Mouse (Mus musculus): ENCODE data around the gene Adamts6. TPM values are rescaled to one million over a fixed set of nuclear protein-coding genes. Genes with fewer than 3 reads are reported as not detected.

Gene Adamts6
- polyA plus RNA-seq, 1 experiment from 2014 or later = 2.2 TPM

DNA sequence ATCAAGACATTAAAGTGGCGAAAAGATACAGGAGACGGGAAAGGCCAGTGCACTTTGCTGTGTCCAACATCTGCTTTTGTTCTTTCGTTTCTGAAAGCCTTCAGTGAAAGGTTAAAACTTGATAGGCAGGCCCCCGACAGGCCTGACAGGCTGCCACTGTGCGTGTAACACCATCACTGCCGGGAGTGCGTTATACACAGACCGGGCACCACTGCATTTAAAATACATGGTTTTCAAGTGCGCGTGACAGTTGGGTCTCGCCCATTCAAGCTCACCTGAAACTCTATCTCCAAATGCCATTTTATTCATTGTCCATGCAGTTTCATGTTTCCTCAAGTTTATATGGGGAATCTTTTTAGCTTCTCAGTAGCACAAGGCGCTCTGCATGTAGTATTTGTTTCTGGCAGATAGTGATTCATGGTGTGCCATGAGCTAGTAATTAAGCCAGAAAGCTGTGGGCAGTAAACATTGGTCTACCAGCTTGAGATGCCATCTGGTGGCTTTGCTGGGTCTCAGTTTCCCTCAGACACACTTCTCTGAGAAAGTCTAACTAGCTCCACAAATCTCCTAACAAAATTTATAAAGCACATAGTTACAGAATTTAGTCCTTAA lies 195.6 kb downstream of the Adamts6 start:
- peaks cover 3% of the 10 kb centered on the region; the same call in 1 of the 2 replicates for H3K36me3 ChIP-seq (ENCODE audit: control insufficient read depth, insufficient read depth, low read length)
- no peaks in the 10 kb centered on the region for H3K27me3 ChIP-seq (replicated peaks; ENCODE audit: control insufficient read depth, insufficient read depth, low read length)
- WGBS = 92% methylated on average over 12 of the region's 12 CpGs
- no peaks in the 10 kb centered on the region for H3K4me1 ChIP-seq (ENCODE audit: control insufficient read depth, insufficient read depth, low read length)
- DNase-seq (ENCODE audit: low spot score) (no peak), ATAC-seq (no peak)
- H3K9ac ChIP-seq (ENCODE audit: low read length) = no peak overlapping the region
- H3K4me3 ChIP-seq (ENCODE audit: low read depth, low read length) = no peak overlapping the region
- H3K27ac ChIP-seq (ENCODE audit: low read depth, low read length) = no peak overlapping the region
- H3K4me2 ChIP-seq (ENCODE audit: low read length) = no peak overlapping the region
- H3K9me3 ChIP-seq (replicated peaks; ENCODE audit: control insufficient read depth, low read length) = no peaks in the 10 kb centered on the region

DNA sequence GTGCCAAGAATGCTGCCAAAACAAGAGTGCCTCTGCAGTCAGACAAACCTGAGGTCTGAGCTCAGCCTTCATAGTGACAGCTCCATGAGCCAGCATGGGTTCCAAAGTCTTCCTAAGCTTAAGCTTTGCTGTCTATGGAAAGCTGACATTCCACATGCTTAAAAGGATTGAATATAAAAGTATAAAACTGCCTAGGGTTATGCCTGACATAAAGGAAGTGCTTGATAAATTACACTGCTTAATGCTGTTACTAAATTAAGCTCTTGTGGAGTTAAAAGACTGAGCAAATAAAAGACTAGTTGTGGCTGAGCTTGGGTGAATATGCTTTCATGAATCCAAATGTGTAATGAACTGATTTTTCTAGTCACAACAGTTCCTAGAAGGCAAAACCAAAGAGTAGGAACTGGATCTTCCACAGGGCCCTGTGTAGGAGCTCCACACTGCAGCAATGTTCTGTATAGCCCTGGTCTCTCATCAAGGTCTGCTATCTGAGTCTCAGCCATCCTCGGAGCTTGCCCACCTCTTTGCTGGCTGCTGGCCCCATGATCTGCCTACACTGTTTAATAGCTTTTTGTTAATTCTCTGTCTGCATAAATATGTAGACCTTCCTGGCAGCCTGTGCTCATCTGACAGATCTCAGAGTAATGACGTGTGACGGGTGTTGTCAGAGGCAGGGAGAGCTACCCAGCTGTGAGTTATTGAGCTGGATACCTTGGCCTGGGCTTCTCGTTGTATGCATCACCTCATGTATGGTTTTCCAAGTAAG lies 203.6 kb downstream of the Adamts6 start:
- ATAC-seq (no peak), DNase-seq (ENCODE audit: low spot score) (no peak)
- 79% methylated on average over 4 of the region's 4 CpGs for WGBS
- Histone ChIP-seq H3K9ac (ENCODE audit: low read length) (no peak overlapping the region), H3K4me1 (ENCODE audit: control insufficient read depth, insufficient read depth, low read length) (no peaks in the 10 kb centered on the region), H3K9me3 (replicated peaks; ENCODE audit: control insufficient read depth, low read length) (no peaks in the 10 kb centered on the region), H3K4me2 (ENCODE audit: low read length) (no peak overlapping the region), H3K4me3 (ENCODE audit: low read depth, low read length) (no peak overlapping the region), H3K27ac (ENCODE audit: low read depth, low read length) (no peak overlapping the region), H3K27me3 (replicated peaks; ENCODE audit: control insufficient read depth, insufficient read depth, low read length) (no peaks in the 10 kb centered on the region), H3K36me3 (ENCODE audit: control insufficient read depth, insufficient read depth, low read length) (no peaks in the 10 kb centered on the region)

DNA sequence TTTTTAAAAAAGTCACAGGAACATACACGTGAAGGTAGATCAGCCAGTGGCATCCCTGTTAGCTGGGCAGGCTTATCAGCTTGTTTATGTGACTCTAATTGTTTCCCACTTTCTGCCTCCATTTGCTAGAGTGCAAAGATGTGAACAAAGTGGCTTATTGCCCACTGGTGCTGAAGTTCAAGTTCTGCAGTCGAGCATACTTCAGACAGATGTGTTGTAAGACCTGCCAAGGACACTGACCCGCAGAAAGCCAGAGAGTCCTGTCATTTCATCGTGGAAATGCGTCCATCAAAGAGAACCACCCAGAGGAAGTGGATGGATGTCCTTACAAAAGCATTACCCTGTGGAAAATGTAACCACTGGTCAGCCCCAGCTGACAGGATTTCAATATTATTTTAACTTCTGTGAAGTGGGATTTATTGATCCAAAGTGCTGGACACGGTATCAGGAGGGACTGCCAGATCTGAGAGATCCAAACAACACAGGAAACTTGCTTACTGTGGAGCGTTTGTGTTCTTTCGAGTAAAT lies 205.9 kb downstream of the Adamts6 start:
- 88% methylated on average over 8 of the region's 8 CpGs for WGBS
- Histone ChIP-seq H3K27ac (ENCODE audit: low read depth, low read length) (no peak overlapping the region), H3K27me3 (replicated peaks; ENCODE audit: control insufficient read depth, insufficient read depth, low read length) (no peaks in the 10 kb centered on the region), H3K36me3 (ENCODE audit: control insufficient read depth, insufficient read depth, low read length) (no peaks in the 10 kb centered on the region), H3K4me2 (ENCODE audit: low read length) (no peak overlapping the region), H3K9me3 (replicated peaks; ENCODE audit: control insufficient read depth, low read length) (no peaks in the 10 kb centered on the region), H3K4me1 (ENCODE audit: control insufficient read depth, insufficient read depth, low read length) (no peaks in the 10 kb centered on the region), H3K9ac (ENCODE audit: low read length) (no peak overlapping the region), H3K4me3 (ENCODE audit: low read depth, low read length) (no peak overlapping the region)
- DNase-seq (ENCODE audit: low spot score) (no peak), ATAC-seq (no peak)

- 83% methylated on average over 8 of the region's 8 CpGs for WGBS
- H3K36me3 ChIP-seq (ENCODE audit: control insufficient read depth, insufficient read depth, low read length) = no peaks in the 10 kb centered on the region
- no peak overlapping the region for H3K9ac ChIP-seq (ENCODE audit: low read length)
- no peaks in the 10 kb centered on the region for H3K9me3 ChIP-seq (replicated peaks; ENCODE audit: control insufficient read depth, low read length)
- H3K4me2 ChIP-seq (ENCODE audit: low read length) = no peak overlapping the region
- H3K27me3 ChIP-seq (replicated peaks; ENCODE audit: control insufficient read depth, insufficient read depth, low read length) = no peaks in the 10 kb centered on the region
- no peak overlapping the region for H3K27ac ChIP-seq (ENCODE audit: low read depth, low read length)
- DNase-seq (ENCODE audit: low spot score) = no peak
- H3K4me1 ChIP-seq (ENCODE audit: control insufficient read depth, insufficient read depth, low read length) = no peaks in the 10 kb centered on the region
- no peak overlapping the region for H3K4me3 ChIP-seq (ENCODE audit: low read depth, low read length)
- ATAC-seq = no peak
Observed at GRCm38 (mm10) chr13:104494200-104494873, 206.7 kb downstream of the Adamts6 start.

GRCm38 (mm10) chr13:104497592-104497991 lies 210.0 kb downstream of the Adamts6 start:
- no peak overlapping the region for H3K9ac ChIP-seq (ENCODE audit: low read length)
- H3K9me3 ChIP-seq (replicated peaks; ENCODE audit: control insufficient read depth, low read length) = no peaks in the 10 kb centered on the region
- ATAC-seq (no peak), DNase-seq (ENCODE audit: low spot score) (no peak)
- no peak overlapping the region for H3K4me2 ChIP-seq (ENCODE audit: low read length)
- no peaks in the 10 kb centered on the region for H3K36me3 ChIP-seq (ENCODE audit: control insufficient read depth, insufficient read depth, low read length)
- H3K4me3 ChIP-seq (ENCODE audit: low read depth, low read length) = no peak overlapping the region
- no peak overlapping the region for H3K27ac ChIP-seq (ENCODE audit: low read depth, low read length)
- H3K4me1 ChIP-seq (ENCODE audit: control insufficient read depth, insufficient read depth, low read length) = no peaks in the 10 kb centered on the region
- H3K27me3 ChIP-seq (replicated peaks; ENCODE audit: control insufficient read depth, insufficient read depth, low read length) = no peaks in the 10 kb centered on the region
- WGBS = 83% methylated on average over 3 of the region's 3 CpGs

GRCm38 (mm10) chr13:104498669-104499068 lies 211.0 kb downstream of the Adamts6 start:
- no peak overlapping the region for H3K9ac ChIP-seq (ENCODE audit: low read length)
- no peaks in the 10 kb centered on the region for H3K36me3 ChIP-seq (ENCODE audit: control insufficient read depth, insufficient read depth, low read length)
- no peak overlapping the region for H3K4me3 ChIP-seq (ENCODE audit: low read depth, low read length)
- DNase-seq (ENCODE audit: low spot score) (no peak), ATAC-seq (no peak)
- no peaks in the 10 kb centered on the region for H3K9me3 ChIP-seq (replicated peaks; ENCODE audit: control insufficient read depth, low read length)
- WGBS = 95% methylated on average over 6 of the region's 6 CpGs
- no peaks in the 10 kb centered on the region for H3K27me3 ChIP-seq (replicated peaks; ENCODE audit: control insufficient read depth, insufficient read depth, low read length)
- H3K4me1 ChIP-seq (ENCODE audit: control insufficient read depth, insufficient read depth, low read length) = no peaks in the 10 kb centered on the region
- no peak overlapping the region for H3K4me2 ChIP-seq (ENCODE audit: low read length)
- H3K27ac ChIP-seq (ENCODE audit: low read depth, low read length) = no peak overlapping the region

- no peaks in the 10 kb centered on the region for H3K4me1 ChIP-seq (ENCODE audit: control insufficient read depth, insufficient read depth, low read length)
- no peaks in the 10 kb centered on the region for H3K36me3 ChIP-seq (ENCODE audit: control insufficient read depth, insufficient read depth, low read length)
- H3K9me3 ChIP-seq (replicated peaks; ENCODE audit: control insufficient read depth, low read length) = no peaks in the 10 kb centered on the region
- H3K9ac ChIP-seq (ENCODE audit: low read length) = no peak overlapping the region
- H3K4me2 ChIP-seq (ENCODE audit: low read length) = no peak overlapping the region
- H3K4me3 ChIP-seq (ENCODE audit: low read depth, low read length) = no peak overlapping the region
- ATAC-seq (no peak), DNase-seq (ENCODE audit: low spot score) (no peak)
- H3K27me3 ChIP-seq (replicated peaks; ENCODE audit: control insufficient read depth, insufficient read depth, low read length) = no peaks in the 10 kb centered on the region
- WGBS = 87% methylated on average over 9 of the region's 9 CpGs
- no peak overlapping the region for H3K27ac ChIP-seq (ENCODE audit: low read depth, low read length)
Observed at GRCm38 (mm10) chr13:104499116-104500040, 211.7 kb downstream of the Adamts6 start.

- Histone ChIP-seq H3K9ac (ENCODE audit: low read length) (no peak overlapping the region), H3K9me3 (replicated peaks; ENCODE audit: control insufficient read depth, low read length) (no peaks in the 10 kb centered on the region), H3K36me3 (ENCODE audit: control insufficient read depth, insufficient read depth, low read length) (no peaks in the 10 kb centered on the region), H3K4me1 (ENCODE audit: control insufficient read depth, insufficient read depth, low read length) (no peaks in the 10 kb centered on the region), H3K27me3 (replicated peaks; ENCODE audit: control insufficient read depth, insufficient read depth, low read length) (no peaks in the 10 kb centered on the region), H3K4me2 (ENCODE audit: low read length) (no peak overlapping the region), H3K27ac (ENCODE audit: low read depth, low read length) (no peak overlapping the region), H3K4me3 (ENCODE audit: low read depth, low read length) (no peak overlapping the region)
- 92% methylated on average over 7 of the region's 7 CpGs for WGBS
- DNase-seq (ENCODE audit: low spot score) (no peak), ATAC-seq (no peak)
Observed at GRCm38 (mm10) chr13:104502406-104502805, 214.8 kb downstream of the Adamts6 start.
